Mouse (Mus musculus) left cerebral cortex, adult 18-20 months (tissue): ENCODE results near the gene Cypt12. TPM values are rescaled to one million over a fixed set of nuclear protein-coding genes. Genes with fewer than 3 reads are reported as not detected.

Experiments
- DNase-seq, 2 experiments: peaks; one replicate each; pipeline ENCODE4 v3.0.0; 2021 to 2022; ENCODE audit warnings: low spot score in 2 of 2, mixed read lengths in 1 of 2
- long read RNA-seq, 2 experiments: library from polyadenylated mRNA; stranded (forward); transcript quantifications; one replicate each; pipeline ENCODE4 v2.0.0; 2021
- total RNA-seq, 2 experiments: library from RNA; stranded (reverse); gene quantifications; 2 replicates each; pipeline ENCODE4 v1.2.3; 2021

Gene Cypt12
- not detected for total RNA-seq
- long read RNA-seq, experiment 1 = 0 reads
- long read RNA-seq, experiment 2 = 0 reads

DNA sequence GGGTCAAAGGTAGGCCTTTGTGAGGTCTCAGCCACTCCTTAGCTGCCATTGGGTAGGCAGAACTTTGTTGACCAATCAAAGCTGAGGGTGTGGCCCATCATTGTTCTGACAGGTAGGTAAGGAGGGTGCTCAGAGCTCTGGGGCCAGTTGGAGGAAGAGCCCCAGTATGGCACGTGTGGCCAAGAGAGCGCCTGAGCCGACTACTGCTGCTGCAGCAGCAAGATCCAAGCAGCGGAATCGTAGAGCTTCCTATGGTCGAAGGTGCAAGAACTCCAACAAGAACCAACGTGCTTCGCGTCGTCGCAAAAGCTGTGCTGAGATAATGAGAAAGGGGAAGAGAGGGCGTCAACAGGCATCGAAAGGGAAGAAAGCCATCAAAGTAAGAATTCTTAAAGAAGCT, at the start of gene Cypt12:
TSS of gene Cypt12 (plus strand) at position 112 of the 400 bp plus-strand sequence.
- no peak for DNase-seq

GRCm38 (mm10) chr3:17913796-17914195, 34.4 kb upstream of the Cypt12 start:
- DNase-seq = no peak

- no peak for DNase-seq
These were observed 8.0 kb upstream of the Cypt12 start for GRCm38 (mm10) chr3:17940206-17940605.
